Mouse (Mus musculus) lung, postnatal 0 days (tissue): ENCODE data around the gene Dock8.

ENCODE experiments used
- CTCF ChIP-seq: IDR thresholded peaks from 2 replicates; pipeline ENCODE4 v1.5.1; 2016; ENCODE audit warnings: antibody characterized with exemption, mild to moderate bottlenecking
- EP300 ChIP-seq: IDR thresholded peaks from 2 replicates; pipeline ENCODE4 v1.6.1; 2016; ENCODE audit warnings: antibody characterized with exemption, mild to moderate bottlenecking, control low read depth

DNA sequence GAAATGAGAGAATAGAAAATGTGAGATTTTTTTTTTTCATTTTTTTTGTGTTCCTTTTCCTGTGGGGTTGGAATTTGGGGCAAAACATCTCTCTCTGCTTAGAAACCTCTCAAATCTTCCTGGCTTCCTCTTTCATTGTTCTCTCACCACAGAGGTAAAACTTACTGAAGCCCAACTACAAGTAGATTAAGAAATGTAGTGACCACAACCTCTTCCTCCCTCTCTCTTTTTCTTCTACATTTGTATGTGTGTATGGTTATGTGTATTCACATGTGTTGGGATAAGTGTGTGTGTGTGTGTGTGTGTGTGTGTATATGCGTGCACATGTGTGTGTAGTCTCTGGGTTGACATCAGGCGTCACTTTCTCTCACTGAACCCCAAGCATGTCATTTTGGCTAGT lies 9.2 kb downstream of the Dock8 start:
- no peak for TF ChIP-seq EP300
- TF ChIP-seq CTCF: no peak
